Mouse (Mus musculus) forebrain, embryonic 15.5 days (tissue): ENCODE data around the gene Dtx3l. TPM values are rescaled to one million over a fixed set of nuclear protein-coding genes. Genes with fewer than 3 reads are reported as not detected.

Source experiments
- ATAC-seq: fragments of 200-750 bp; cut with Nextera tagmentation; replicated peaks from 2 replicates; pipeline ENCODE4 v1.8.0; 2017; ENCODE audit warnings: mild to moderate bottlenecking, moderate TSS enrichment, moderate library complexity
- H3K27ac ChIP-seq: fragments of 300-500 bp; sonication (generic); replicated peaks from 2 replicates; pipeline ENCODE4 v1.5.1; 2015; ENCODE audit warnings: mild to moderate bottlenecking, inconsistent platforms
- H3K27me3 ChIP-seq: fragments of 300-500 bp; sonication (generic); 2 replicates; pipeline ENCODE4 v1.6.1; 2015; ENCODE audit warnings: inconsistent platforms
- H3K36me3 ChIP-seq: fragments of 300-500 bp; sonication (generic); 2 replicates; pipeline ENCODE4 v1.6.1; 2015; ENCODE audit warnings: mild to moderate bottlenecking, inconsistent platforms
- H3K4me1 ChIP-seq: fragments of 300-500 bp; sonication (generic); 2 replicates; pipeline ENCODE4 v1.6.1; 2015; ENCODE audit warnings: inconsistent platforms
- H3K4me2 ChIP-seq: fragments of 300-500 bp; sonication (generic); replicated peaks from 2 replicates; pipeline ENCODE4 v1.6.1; 2015; ENCODE audit warnings: mild to moderate bottlenecking, inconsistent platforms
- H3K4me3 ChIP-seq: fragments of 300-500 bp; sonication (generic); 2 replicates; pipeline ENCODE4 v1.5.1; 2015; ENCODE audit warnings: mild to moderate bottlenecking, inconsistent platforms
- H3K9ac ChIP-seq: fragments of 300-500 bp; sonication (generic); replicated peaks from 2 replicates; pipeline ENCODE4 v1.6.1; 2015; ENCODE audit warnings: mild to moderate bottlenecking, inconsistent platforms
- H3K9me3 ChIP-seq: fragments of 300-500 bp; sonication (generic); 2 replicates; pipeline ENCODE4 v1.6.1; 2016; ENCODE audit warnings: inconsistent platforms
- WGBS: fragments of 180-500 bp; shearing (Covaris S2); methylation state at CpG from one replicate; pipeline ENCODE4 v1.1.7; 2015; ENCODE audit warnings: mixed read lengths; 5-methylcytosine and 5-hydroxymethylcytosine counted together
- polyA plus RNA-seq: library from polyadenylated mRNA; unstranded; fragments of >200 nt; fragmentation: Nextera tagmentation; extraction: Ambion mirVana; gene quantifications from 2 replicates; pipeline ENCODE4 v1.2.1, GENCODE M21; 2015

Gene Dtx3l
- polyA plus RNA-seq, 1 experiment from 2014 or later, result 1.7 TPM

DNA sequence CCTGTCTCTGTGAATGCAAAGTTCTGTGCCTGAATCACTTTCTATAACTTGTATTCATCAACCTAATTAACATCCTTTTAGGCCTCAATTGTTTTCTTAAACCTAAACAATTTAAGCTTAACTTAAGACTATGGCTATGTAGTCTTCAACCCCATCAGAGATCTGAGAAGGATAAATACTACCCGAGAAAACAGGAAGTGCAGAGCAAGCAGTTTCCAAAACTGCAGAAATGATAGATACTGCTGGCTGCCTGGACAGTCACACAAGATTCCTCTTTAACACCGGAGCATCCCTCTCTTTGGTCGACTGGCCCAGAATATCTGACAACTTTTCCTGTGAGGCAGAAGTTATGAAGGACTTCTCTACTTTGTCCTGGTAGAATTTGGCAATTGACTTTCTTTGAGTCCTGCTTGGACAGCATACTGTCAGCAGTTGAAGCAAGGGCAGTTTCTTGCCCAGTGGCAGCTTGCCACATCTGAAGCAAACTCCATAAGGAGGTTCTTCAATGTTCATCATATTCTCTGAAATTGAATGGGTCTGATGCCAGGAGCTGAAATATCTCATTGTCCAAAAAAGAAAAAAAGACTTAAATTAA, 16.6 kb downstream of the Dtx3l start:
- no peaks in the 10 kb centered on the region for H3K36me3 ChIP-seq
- H3K4me3 ChIP-seq, result no peak overlapping the region
- H3K9ac ChIP-seq, result no peak overlapping the region
- WGBS, result 72% methylated on average over 3 of the region's 3 CpGs
- no peaks in the 10 kb centered on the region for H3K4me1 ChIP-seq
- no peak overlapping the region for H3K27ac ChIP-seq
- H3K9me3 ChIP-seq, result no peaks in the 10 kb centered on the region
- no peak overlapping the region for H3K4me2 ChIP-seq
- ATAC-seq, result no peak
- H3K27me3 ChIP-seq, result no peaks in the 10 kb centered on the region

DNA sequence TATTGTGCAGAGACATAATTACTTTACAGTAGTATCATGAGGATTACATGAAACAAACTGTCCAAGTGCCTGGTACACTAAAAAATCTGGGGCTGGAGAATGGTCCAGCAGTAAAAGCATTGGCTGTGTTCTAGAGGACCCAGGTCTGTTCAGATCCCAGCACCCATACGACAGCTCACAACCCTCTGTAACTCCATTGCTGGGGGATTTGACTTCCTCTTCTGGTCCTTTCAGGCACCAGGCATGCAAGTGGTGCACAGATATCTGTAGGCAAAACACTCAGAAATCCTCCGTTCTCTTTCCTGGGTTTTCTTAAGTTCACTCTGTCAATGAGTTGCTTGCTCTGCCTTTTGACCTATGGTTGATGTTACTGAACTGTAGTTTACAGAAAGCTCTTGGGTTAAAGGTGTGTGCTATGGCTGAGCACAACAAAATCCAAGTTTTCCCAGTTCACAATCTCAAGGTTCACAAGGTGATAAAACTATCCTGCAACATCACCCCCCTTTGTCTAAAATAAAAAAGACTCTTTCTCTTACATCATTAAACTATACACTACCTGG, 17.2 kb downstream of the Dtx3l start:
- Histone ChIP-seq H3K4me1 (no peaks in the 10 kb centered on the region), H3K4me2 (no peak overlapping the region), H3K36me3 (no peaks in the 10 kb centered on the region), H3K9ac (no peak overlapping the region), H3K27me3 (no peaks in the 10 kb centered on the region), H3K4me3 (no peak overlapping the region), H3K9me3 (no peaks in the 10 kb centered on the region), H3K27ac (no peak overlapping the region)
- no peak for ATAC-seq
- 87% methylated on average over 2 of the region's 2 CpGs for WGBS

DNA sequence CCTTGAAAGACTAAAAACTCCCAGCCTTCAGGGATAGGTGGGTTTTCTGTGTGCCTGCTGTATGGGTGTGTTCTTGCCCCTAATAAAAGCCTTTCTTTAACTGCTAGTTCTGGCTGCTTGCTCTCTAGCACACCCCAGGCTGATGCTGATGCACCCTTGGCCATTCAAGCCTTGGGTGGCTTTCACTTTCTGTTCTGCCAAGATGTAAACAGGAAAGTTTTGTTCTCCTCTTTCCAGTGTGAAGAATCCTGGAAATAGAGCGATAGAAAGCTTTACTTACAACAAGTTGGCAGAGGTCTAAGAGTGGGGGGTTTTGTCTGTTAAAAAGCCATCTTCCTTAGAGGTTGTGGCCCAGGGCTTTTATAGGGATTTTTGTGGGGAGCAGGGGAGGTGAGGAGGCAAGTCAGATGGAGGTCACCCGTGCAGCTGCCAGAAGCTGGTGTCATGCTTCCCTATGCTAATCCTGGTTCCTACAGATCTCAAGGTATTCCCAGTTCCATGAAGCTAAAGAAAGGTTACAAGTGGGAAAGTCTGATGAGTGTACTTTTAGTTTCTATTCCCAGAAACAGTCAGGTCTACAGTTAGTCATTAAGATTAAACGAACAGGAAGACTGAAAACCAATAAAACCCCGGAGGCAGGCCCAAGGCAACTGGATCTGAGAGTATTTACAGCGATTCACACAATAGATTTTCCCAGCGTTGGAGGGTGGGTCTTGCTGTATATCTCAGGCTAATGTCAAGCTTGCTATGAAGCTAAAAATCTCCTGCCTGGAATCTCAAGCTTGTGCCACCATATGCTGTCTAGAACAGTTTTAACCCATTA, 20.0 kb downstream of the Dtx3l start:
- Histone ChIP-seq H3K9me3 (no peaks in the 10 kb centered on the region), H3K36me3 (no peaks in the 10 kb centered on the region), H3K4me2 (no peak overlapping the region), H3K4me3 (no peak overlapping the region), H3K27me3 (no peaks in the 10 kb centered on the region), H3K27ac (no peak overlapping the region), H3K4me1 (no peaks in the 10 kb centered on the region), H3K9ac (no peak overlapping the region)
- no peak for ATAC-seq
- 87% methylated on average over 6 of the region's 6 CpGs for WGBS

DNA sequence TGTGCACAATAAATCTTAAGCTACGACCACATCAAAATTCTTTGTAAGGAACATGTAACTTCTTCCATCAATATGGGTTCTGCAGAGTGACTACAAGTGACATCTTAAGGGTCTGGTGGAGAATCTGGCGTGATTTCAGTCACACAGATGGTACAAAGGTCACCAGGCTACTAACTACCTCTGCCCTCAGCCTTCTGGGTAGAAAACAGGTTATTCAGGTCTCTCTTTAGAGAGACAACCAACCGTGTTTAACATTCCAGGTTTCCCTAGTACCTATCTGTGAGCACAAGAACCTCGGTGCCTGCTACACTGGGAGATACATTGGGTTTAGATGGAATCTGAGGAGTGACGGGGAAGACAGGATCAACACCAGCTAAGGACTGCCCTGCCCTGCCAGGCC, 24.6 kb downstream of the Dtx3l start:
- Histone ChIP-seq H3K4me1 (no peaks in the 10 kb centered on the region), H3K4me2 (no peak overlapping the region), H3K9me3 (no peaks in the 10 kb centered on the region), H3K9ac (no peak overlapping the region), H3K4me3 (no peak overlapping the region), H3K27ac (no peak overlapping the region), H3K36me3 (no peaks in the 10 kb centered on the region), H3K27me3 (no peaks in the 10 kb centered on the region)
- 79% methylated on average over 5 of the region's 5 CpGs for WGBS
- no peak for ATAC-seq

DNA sequence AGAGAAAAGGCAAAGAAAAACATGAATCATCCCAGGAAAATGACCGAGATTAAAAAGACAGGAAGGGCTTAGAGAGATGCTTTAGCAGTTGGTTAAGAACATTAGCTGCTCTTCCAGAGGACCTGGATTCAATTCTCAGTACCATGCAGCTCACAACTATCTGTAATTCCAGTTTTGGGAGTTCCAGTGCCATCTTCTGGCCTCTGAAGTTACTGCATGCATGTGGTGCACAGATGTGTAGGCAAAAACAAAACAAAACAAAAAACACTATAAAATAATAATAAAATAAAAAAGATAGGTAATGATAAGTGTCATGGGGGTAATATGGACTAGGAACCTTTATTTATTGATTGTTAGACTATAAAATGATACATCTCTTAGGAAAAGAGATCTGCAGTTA, 25.4 kb downstream of the Dtx3l start:
- ATAC-seq, result no peak
- no peaks in the 10 kb centered on the region for H3K27me3 ChIP-seq
- H3K36me3 ChIP-seq, result no peaks in the 10 kb centered on the region
- WGBS, result 71% methylated on average over 1 of the region's 1 CpGs
- no peaks in the 10 kb centered on the region for H3K9me3 ChIP-seq
- H3K4me1 ChIP-seq, result no peaks in the 10 kb centered on the region
- H3K27ac ChIP-seq, result no peak overlapping the region
- H3K9ac ChIP-seq, result no peak overlapping the region
- no peak overlapping the region for H3K4me2 ChIP-seq
- no peak overlapping the region for H3K4me3 ChIP-seq

DNA sequence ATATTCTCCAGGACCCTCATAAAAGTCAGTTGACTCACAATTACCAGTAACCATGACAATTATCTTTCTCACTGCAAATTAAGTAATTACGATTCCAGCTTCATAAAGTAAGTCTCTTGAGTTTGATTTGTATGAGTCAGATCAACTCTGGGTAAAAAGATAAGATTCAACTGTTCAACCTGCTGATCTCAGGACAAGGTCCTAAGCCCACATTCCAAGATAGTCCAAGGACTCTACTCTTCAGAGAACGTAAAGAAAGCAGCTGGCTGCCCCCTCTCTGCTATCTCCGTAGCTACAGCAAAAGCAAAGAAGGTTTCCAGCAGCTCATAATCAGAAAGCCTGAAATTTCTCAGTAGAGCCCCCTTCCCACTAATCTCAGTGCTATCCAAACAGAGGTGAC, 27.5 kb downstream of the Dtx3l start:
- 79% methylated on average over 3 of the region's 3 CpGs for WGBS
- Histone ChIP-seq H3K27me3 (no peaks in the 10 kb centered on the region), H3K4me2 (no peak overlapping the region), H3K9me3 (no peaks in the 10 kb centered on the region), H3K36me3 (no peaks in the 10 kb centered on the region), H3K9ac (no peak overlapping the region), H3K27ac (no peak overlapping the region), H3K4me3 (no peak overlapping the region), H3K4me1 (no peaks in the 10 kb centered on the region)
- ATAC-seq, result no peak

DNA sequence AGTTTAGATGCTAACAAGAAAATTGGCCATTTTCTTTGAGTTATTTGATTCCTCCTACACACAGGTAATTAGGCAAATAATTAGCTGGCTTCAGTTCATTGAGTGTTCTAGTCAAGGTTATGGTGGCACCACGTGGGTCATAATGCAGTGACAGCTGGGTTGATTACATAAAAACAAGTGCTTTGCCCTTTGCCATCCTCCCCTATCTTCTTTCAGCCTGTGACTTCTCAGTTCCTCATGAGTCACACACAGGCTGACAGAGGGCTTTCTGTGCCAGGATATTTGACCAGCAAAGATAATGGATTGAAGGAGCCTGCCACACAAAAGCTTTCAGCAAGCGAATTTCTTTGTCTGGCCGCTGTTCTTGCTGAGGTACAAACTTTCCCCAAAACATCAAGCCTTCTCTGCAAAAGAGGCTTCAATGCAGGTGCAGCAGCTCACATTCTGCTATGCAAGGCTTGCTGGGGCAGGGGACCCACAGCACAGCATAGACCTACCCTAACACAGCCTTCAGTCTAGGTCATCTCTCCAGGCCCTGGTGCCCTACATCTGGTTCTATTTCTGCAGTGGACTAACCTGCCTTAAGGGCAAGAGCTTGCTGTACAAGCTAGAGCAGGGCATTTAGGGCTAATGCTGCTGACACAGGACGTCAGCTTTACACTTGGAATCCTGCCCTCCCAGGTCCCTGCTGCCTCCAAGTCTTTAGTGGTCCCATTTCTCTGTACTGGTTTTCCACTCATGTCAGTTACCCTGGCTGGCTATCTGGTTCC, 31.3 kb downstream of the Dtx3l start:
- Histone ChIP-seq H3K27me3 (no peaks in the 10 kb centered on the region), H3K36me3 (no peaks in the 10 kb centered on the region), H3K4me2 (no peak overlapping the region), H3K9me3 (no peaks in the 10 kb centered on the region), H3K4me3 (no peak overlapping the region), H3K4me1 (no peaks in the 10 kb centered on the region), H3K27ac (no peak overlapping the region), H3K9ac (no peak overlapping the region)
- no peak for ATAC-seq
- WGBS, result 53% methylated on average over 4 of the region's 4 CpGs

DNA sequence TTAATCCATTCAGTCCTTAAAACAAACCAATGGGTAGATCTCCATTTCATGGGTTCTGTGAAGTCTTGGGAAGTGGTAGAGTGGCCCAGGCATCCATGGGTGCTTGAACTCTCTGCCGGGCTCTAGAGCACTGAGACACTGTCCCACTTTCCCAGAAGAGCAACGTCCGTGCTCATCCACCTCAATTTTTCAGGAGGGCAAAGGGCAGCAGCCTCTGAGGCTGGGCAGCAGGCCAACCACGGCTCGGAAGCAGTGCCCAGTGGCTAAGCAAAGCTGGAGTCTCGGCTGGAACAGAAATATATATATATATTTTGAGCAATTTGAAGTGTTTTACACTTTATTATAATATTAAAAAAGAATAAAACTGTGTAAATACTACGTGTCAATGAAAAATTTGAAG, 32.1 kb downstream of the Dtx3l start:
- H3K9ac ChIP-seq, result no peak overlapping the region
- ATAC-seq, result no peak
- H3K27ac ChIP-seq, result no peak overlapping the region
- H3K4me1 ChIP-seq, result no peaks in the 10 kb centered on the region
- H3K27me3 ChIP-seq, result no peaks in the 10 kb centered on the region
- no peaks in the 10 kb centered on the region for H3K9me3 ChIP-seq
- no peaks in the 10 kb centered on the region for H3K36me3 ChIP-seq
- WGBS, result 79% methylated on average over 7 of the region's 7 CpGs
- H3K4me3 ChIP-seq, result no peak overlapping the region
- no peak overlapping the region for H3K4me2 ChIP-seq

DNA sequence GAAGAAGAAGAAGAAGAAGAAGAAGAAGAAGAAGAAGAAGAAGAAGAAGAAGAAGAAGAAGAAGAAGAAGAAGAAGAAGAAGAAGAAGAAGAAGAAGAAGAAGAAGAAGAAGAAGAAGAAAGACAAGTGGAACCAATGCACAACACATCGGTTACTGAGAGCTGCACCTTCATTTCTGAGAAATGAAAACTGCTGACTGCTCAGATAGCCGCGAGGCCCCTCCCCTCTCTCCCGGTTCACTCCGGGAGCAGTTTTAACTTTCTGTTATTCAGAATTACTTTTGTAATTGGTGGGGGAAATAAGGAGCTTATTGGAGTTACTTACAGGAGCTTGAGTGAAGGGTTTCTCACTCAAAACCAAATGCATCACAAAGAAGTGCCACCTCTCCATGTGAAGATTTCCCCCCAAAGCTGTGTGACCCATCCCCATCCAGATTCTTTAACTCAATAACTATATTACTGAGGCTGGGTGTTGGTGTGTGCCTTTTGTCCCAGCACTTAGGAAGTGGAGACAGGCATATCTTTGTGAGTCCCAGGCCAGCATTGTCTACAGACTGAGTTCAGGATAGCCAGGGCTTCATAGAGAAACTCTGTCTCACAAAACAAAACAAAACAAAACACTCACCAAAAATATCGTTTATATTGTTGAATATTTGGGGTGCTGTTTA, 33.0 kb downstream of the Dtx3l start:
- WGBS, result 81% methylated on average over 6 of the region's 6 CpGs
- Histone ChIP-seq H3K36me3 (no peaks in the 10 kb centered on the region), H3K27ac (no peak overlapping the region), H3K9ac (no peak overlapping the region), H3K27me3 (no peaks in the 10 kb centered on the region), H3K4me1 (no peaks in the 10 kb centered on the region), H3K9me3 (no peaks in the 10 kb centered on the region), H3K4me2 (no peak overlapping the region), H3K4me3 (no peak overlapping the region)
- no peak for ATAC-seq

DNA sequence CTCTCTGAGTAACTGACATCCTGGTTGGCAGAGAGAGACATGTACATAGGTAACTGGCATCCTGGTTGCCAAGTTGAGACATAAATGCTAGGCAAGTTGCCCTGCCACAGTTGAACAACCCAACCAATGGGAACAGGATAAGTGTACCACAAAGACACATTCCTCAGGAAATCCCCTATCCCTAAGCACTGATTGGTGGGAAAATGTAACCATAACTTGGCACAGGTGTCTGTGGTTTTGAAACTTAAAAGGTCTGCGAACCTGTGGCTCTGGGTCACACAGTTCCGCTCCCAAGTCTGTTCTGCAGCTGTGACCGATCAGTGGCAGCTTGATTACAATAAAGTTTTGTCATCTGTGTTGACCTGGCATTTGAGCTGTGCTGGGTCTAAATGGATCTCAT, 33.6 kb downstream of the Dtx3l start:
- ATAC-seq, result no peak
- no peak overlapping the region for H3K4me2 ChIP-seq
- no peak overlapping the region for H3K4me3 ChIP-seq
- no peaks in the 10 kb centered on the region for H3K27me3 ChIP-seq
- no peaks in the 10 kb centered on the region for H3K36me3 ChIP-seq
- no peak overlapping the region for H3K9ac ChIP-seq
- H3K27ac ChIP-seq, result no peak overlapping the region
- H3K9me3 ChIP-seq, result no peaks in the 10 kb centered on the region
- 88% methylated on average over 3 of the region's 3 CpGs for WGBS
- no peaks in the 10 kb centered on the region for H3K4me1 ChIP-seq

DNA sequence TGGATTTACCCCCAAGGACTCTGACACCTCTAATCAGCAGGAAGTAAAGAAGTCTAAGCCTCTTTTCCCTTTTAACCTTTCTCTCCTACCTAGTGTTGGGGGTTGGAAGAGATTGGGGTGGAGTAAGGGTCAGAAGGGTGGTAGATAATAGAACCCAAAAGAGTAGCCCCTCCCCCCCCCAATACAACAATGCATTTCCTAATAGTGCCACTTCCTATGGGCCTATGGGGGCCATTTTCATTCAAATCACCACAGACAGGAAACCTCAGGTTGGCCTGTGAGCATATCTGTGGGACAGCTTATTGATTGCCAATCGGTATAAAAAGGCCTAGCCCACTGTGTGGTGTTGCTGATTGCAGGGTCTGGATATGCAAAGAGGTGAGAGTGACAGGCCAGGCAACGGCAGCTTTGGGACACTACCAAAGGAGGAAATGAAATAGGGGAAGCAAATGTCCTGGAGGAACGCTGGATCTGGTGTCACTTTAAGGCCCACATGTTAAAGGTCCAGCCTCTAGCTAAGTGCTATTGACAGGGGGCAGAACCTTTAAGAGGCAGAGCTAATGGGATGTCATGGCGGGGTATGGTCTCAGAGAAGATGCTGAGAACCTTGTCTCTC, 34.7 kb downstream of the Dtx3l start:
- WGBS, result 84% methylated on average over 4 of the region's 4 CpGs
- H3K27ac ChIP-seq, result no peak overlapping the region
- no peak for ATAC-seq
- no peak overlapping the region for H3K4me3 ChIP-seq
- H3K4me2 ChIP-seq, result no peak overlapping the region
- no peaks in the 10 kb centered on the region for H3K27me3 ChIP-seq
- no peak overlapping the region for H3K9ac ChIP-seq
- H3K9me3 ChIP-seq, result no peaks in the 10 kb centered on the region
- no peaks in the 10 kb centered on the region for H3K4me1 ChIP-seq
- no peaks in the 10 kb centered on the region for H3K36me3 ChIP-seq
